In genomic region chr10:78520260-78521005, GRCm38 (mm10) we compare ENCODE assay signal across 10 mouse cellular contexts. TPM values are rescaled to one million over a fixed set of nuclear protein-coding genes. Genes with fewer than 3 reads are reported as not detected.
DNase-seq lines count a peak whose midpoint lies in the region; ATAC-seq and TF ChIP-seq lines count a peak whose summit lies in the region.
"Had no signal": no experiment of that assay in that cellular context is flagged by ENCODE, and none has a peak within 500 bp of the region (broad histone marks: within the 10 kb centered on the region; RNA-seq: fewer than 3 reads in every experiment).

No protein-coding gene starts in this region.

- peak; percentile 75 for TF ChIP-seq CTCF in ES-Bruce4 (IDR thresholded peaks at IDR 0.05; ENCODE audit: low read depth, low read length)
- peak; percentile 45 for TF ChIP-seq CTCF in liver, embryonic 14.5 days (IDR thresholded peaks at IDR 0.05; ENCODE audit: low read depth)

- H3K9ac ChIP-seq in kidney, embryonic 14.5 days (ENCODE audit: low read depth, low read length) = no peak overlapping the region
- no peak overlapping the region for H3K9ac ChIP-seq in ES-Bruce4 (ENCODE audit: low read depth, poor library complexity, severe bottlenecking)
- no peak overlapping the region for H3K9ac ChIP-seq in liver, embryonic 14.5 days (replicated peaks)
- H3K9ac ChIP-seq: midbrain, embryonic 12.5 days had no signal

- H3K9me3 ChIP-seq in kidney, embryonic 14.5 days (ENCODE audit: control insufficient read depth, low read length) = no peaks in the 10 kb centered on the region
- no peaks in the 10 kb centered on the region for H3K9me3 ChIP-seq in ES-Bruce4 (replicated peaks; ENCODE audit: control insufficient read depth, insufficient read depth, low read length, poor library complexity, severe bottlenecking)
- H3K9me3 ChIP-seq in liver, embryonic 14.5 days (ENCODE audit: control insufficient read depth, low read length) = no peaks in the 10 kb centered on the region
- H3K9me3 ChIP-seq: midbrain, embryonic 12.5 days had no signal

- no peak overlapping the region for H3K27ac ChIP-seq in kidney, embryonic 14.5 days (ENCODE audit: low read depth, low read length)
- no peak overlapping the region for H3K27ac ChIP-seq in ES-Bruce4 (ENCODE audit: insufficient read depth, low read length)
- H3K27ac ChIP-seq in liver, embryonic 14.5 days = no peak overlapping the region
- H3K27ac ChIP-seq: midbrain, embryonic 12.5 days had no signal

- DNase-seq in kidney, adult 9 months = peak; percentile 16
- DNase-seq in adrenal gland, postnatal 14 days = peak; percentile 50
- peak in 1 of 3 experiments; percentile 6 for DNase-seq in liver, embryonic 14.5 days (ENCODE audit: low read depth in 3 of 3, low spot score in 3 of 3)
- DNase-seq in yolk sac, embryonic 10.5 days (ENCODE audit: low spot score) = no peak
- no peak for DNase-seq in gastrocnemius, postnatal 25 days
- DNase-seq in ovary, postnatal 10 days (ENCODE audit: low spot score) = no peak

- no peak for ATAC-seq in kidney, embryonic 14.5 days (ENCODE audit: low FRiP score, low TSS enrichment)
- ATAC-seq in liver, embryonic 14.5 days (ENCODE audit: insufficient read depth) = no peak

- TF ChIP-seq POLR2A in ES-Bruce4 (IDR thresholded peaks at IDR 0.05; ENCODE audit: insufficient read depth, low read length) = no peak

- no peaks in the 10 kb centered on the region for H3K27me3 ChIP-seq in kidney, embryonic 14.5 days (ENCODE audit: control insufficient read depth, insufficient read depth, low read length)
- no peaks in the 10 kb centered on the region for H3K27me3 ChIP-seq in ES-Bruce4 (ENCODE audit: control insufficient read depth, insufficient read depth, low read length, poor library complexity, severe bottlenecking)
- H3K27me3 ChIP-seq in liver, embryonic 14.5 days (ENCODE audit: control insufficient read depth, insufficient read depth, low read length) = no peaks in the 10 kb centered on the region; the same call in 1 of the 2 replicates
- H3K27me3 ChIP-seq: midbrain, embryonic 12.5 days had no signal

- 60% methylated on average over 17 of the region's 17 CpGs for WGBS in kidney, embryonic 14.5 days
- 44% methylated on average over 17 of the region's 17 CpGs for WGBS in liver, embryonic 14.5 days (ENCODE audit: insufficient replicate concordance)

- H3K4me2 ChIP-seq in kidney, embryonic 14.5 days (replicated peaks; ENCODE audit: low read depth, low read length) = no peak overlapping the region
- H3K4me2 ChIP-seq in liver, embryonic 14.5 days (ENCODE audit: low read depth) = no peak overlapping the region
- H3K4me2 ChIP-seq: midbrain, embryonic 12.5 days had no signal

- no peak overlapping the region for H3K4me3 ChIP-seq in kidney, embryonic 14.5 days (ENCODE audit: low read length)
- H3K4me3 ChIP-seq in ES-Bruce4 (ENCODE audit: low read depth, low read length) = no peak overlapping the region
- H3K4me3 ChIP-seq in liver, embryonic 14.5 days (ENCODE audit: insufficient read depth in 1 of 2, low read depth in 2 of 2, low read length in 2 of 2) = no peak overlapping the region
- H3K4me3 ChIP-seq: midbrain, embryonic 12.5 days had no signal

- no peak for TF ChIP-seq EP300 in ES-Bruce4 (IDR thresholded peaks at IDR 0.05; ENCODE audit: insufficient read depth, low read depth, low read length)
- TF ChIP-seq EP300 in liver, embryonic 14.5 days (IDR thresholded peaks at IDR 0.05; ENCODE audit: low read depth) = no peak

- no peaks in the 10 kb centered on the region for H3K4me1 ChIP-seq in kidney, embryonic 14.5 days (ENCODE audit: control insufficient read depth, insufficient read depth, low read length)
- H3K4me1 ChIP-seq in ES-Bruce4 (ENCODE audit: control insufficient read depth, insufficient read depth, low read length) = no peaks in the 10 kb centered on the region
- no peaks in the 10 kb centered on the region for H3K4me1 ChIP-seq in liver, embryonic 14.5 days (replicated peaks; ENCODE audit: control insufficient read depth in 2 of 2, insufficient read depth in 2 of 2, low read length in 1 of 2)
- H3K4me1 ChIP-seq: midbrain, embryonic 12.5 days had no signal

- H3K36me3 ChIP-seq in kidney, embryonic 14.5 days (ENCODE audit: control insufficient read depth, insufficient read depth, low read length) = no peaks in the 10 kb centered on the region
- no peaks in the 10 kb centered on the region for H3K36me3 ChIP-seq in ES-Bruce4 (ENCODE audit: control insufficient read depth, insufficient read depth, low read length, poor library complexity, severe bottlenecking)
- no peaks in the 10 kb centered on the region for H3K36me3 ChIP-seq in liver, embryonic 14.5 days (replicated peaks; ENCODE audit: control insufficient read depth, insufficient read depth, low read depth)
- H3K36me3 ChIP-seq: midbrain, embryonic 12.5 days had no signal

RNA-seq across cellular contexts. Expression of gene Olfr1358, which starts 3.2 kb away (rescaled TPM):
- not detected in 2 replicates for polyA plus RNA-seq in kidney, embryonic 14.5 days (2014; fragmentation: Nextera tagmentation; extraction: Ambion mirVana)
- polyA plus RNA-seq in ES-Bruce4 (2011; ENCODE audit: insufficient read depth, insufficient read length, low read depth, missing spikeins) = not detected in 2 replicates
- not detected in 2 replicates for total RNA-seq in adrenal gland, postnatal 14 days (2021)
- polyA plus RNA-seq in liver, embryonic 14.5 days (2012; rRNA removed) = not detected in 2 replicates
- polyA plus RNA-seq in liver, embryonic 14.5 days (2014; fragmentation: Nextera tagmentation; extraction: Ambion mirVana) = not detected in 2 replicates
- total RNA-seq in gastrocnemius, postnatal 25 days (2021) = not detected
- polyA plus RNA-seq: frontal cortex, adult 2 months; midbrain, embryonic 12.5 days had no signal

RNA-seq across cellular contexts. Expression of gene Ilvbl, which starts 53.7 kb away (rescaled TPM):
- polyA plus RNA-seq in kidney, embryonic 14.5 days (2014; fragmentation: Nextera tagmentation; extraction: Ambion mirVana) = 32.3 and 34.0 TPM in 2 replicates
- 11.6 and 16.7 TPM in 2 replicates for polyA plus RNA-seq in ES-Bruce4 (2011; ENCODE audit: insufficient read depth, insufficient read length, low read depth, missing spikeins)
- total RNA-seq in adrenal gland, postnatal 14 days (2021) = 38.7 and 60.7 TPM in 2 replicates
- 7.3 and 10.0 TPM in 2 replicates for polyA plus RNA-seq in liver, embryonic 14.5 days (2012; rRNA removed)
- 10.9 and 11.5 TPM in 2 replicates for polyA plus RNA-seq in liver, embryonic 14.5 days (2014; fragmentation: Nextera tagmentation; extraction: Ambion mirVana)
- 10 to 100 TPM; 10.0 to 13.4 TPM for total RNA-seq in gastrocnemius, postnatal 25 days (2021)

RNA-seq across cellular contexts. Expression of gene Pdxk, which starts 55.7 kb away (rescaled TPM):
- 6.9 and 13.2 TPM in 2 replicates for polyA plus RNA-seq in kidney, embryonic 14.5 days (2014; fragmentation: Nextera tagmentation; extraction: Ambion mirVana)
- 13.7 and 14.6 TPM in 2 replicates for polyA plus RNA-seq in ES-Bruce4 (2011; ENCODE audit: insufficient read depth, insufficient read length, low read depth, missing spikeins)
- total RNA-seq in adrenal gland, postnatal 14 days (2021) = 21.5 and 26.2 TPM in 2 replicates
- polyA plus RNA-seq in liver, embryonic 14.5 days (2012; rRNA removed) = 2.9 TPM in 2 replicates
- polyA plus RNA-seq in liver, embryonic 14.5 days (2014; fragmentation: Nextera tagmentation; extraction: Ambion mirVana) = 3.2 and 3.3 TPM in 2 replicates
- 1 to 10 TPM; 7.6 to 7.7 TPM for total RNA-seq in gastrocnemius, postnatal 25 days (2021)

Comparison
In these comparisons a context has a peak if more than half of its experiments do, and no peak if none do; other contexts are left out.
1. DNase-seq: peak in kidney, adult 9 months (single experiment) and adrenal gland, postnatal 14 days (single experiment); none in yolk sac, embryonic 10.5 days (single experiment), gastrocnemius, postnatal 25 days (single experiment) and ovary, postnatal 10 days (single experiment).